Mouse (Mus musculus) heart, embryonic 11.5 days (tissue): ENCODE measurements around the gene Six5. TPM values are rescaled to one million over a fixed set of nuclear protein-coding genes. Genes with fewer than 3 reads are reported as not detected.
"Not testable (repeated sequence)": the region's sequence is repeated elsewhere in the genome, so short reads cannot be mapped to it uniquely, and the experiment has no call there.

Source experiments
- ATAC-seq: fragments of 200-750 bp; cut with Nextera tagmentation; replicated peaks from 2 replicates; pipeline ENCODE4 v1.8.0; 2017; ENCODE audit warnings: moderate library complexity; ENCODE audit not compliant: insufficient number of reproducible peaks, low FRiP score, low TSS enrichment
- H3K27ac ChIP-seq: fragments of 300-500 bp; sonication (generic); 2 replicates; pipeline ENCODE4 v1.5.1; 2014; ENCODE audit warnings: mild to moderate bottlenecking, low read depth, low read length
- H3K27me3 ChIP-seq: fragments of 300-500 bp; sonication (generic); 2 replicates; pipeline ENCODE4 v1.6.1; 2014; ENCODE audit warnings: mild to moderate bottlenecking, low read length, mixed read lengths; ENCODE audit not compliant: control insufficient read depth, insufficient read depth
- H3K36me3 ChIP-seq: fragments of 300-500 bp; sonication (generic); 2 replicates; pipeline ENCODE4 v1.6.1; 2014; ENCODE audit warnings: mild to moderate bottlenecking, low read length, moderate library complexity, mixed read lengths; ENCODE audit not compliant: control insufficient read depth, insufficient read depth
- H3K4me1 ChIP-seq: fragments of 300-500 bp; sonication (generic); 2 replicates; pipeline ENCODE4 v1.6.1; 2014; ENCODE audit warnings: low read length; ENCODE audit not compliant: control insufficient read depth, insufficient read depth
- H3K4me2 ChIP-seq: fragments of 300-500 bp; sonication (generic); 2 replicates; pipeline ENCODE4 v1.6.1; 2014; ENCODE audit warnings: mild to moderate bottlenecking, moderate library complexity
- H3K4me3 ChIP-seq: fragments of 300-500 bp; sonication (generic); 2 replicates; pipeline ENCODE4 v1.5.1; 2014; ENCODE audit warnings: low read depth, low read length
- H3K9ac ChIP-seq: fragments of 300-500 bp; sonication (generic); 2 replicates; pipeline ENCODE4 v1.6.1; 2014; ENCODE audit warnings: mild to moderate bottlenecking, low read depth, low read length, moderate library complexity
- H3K9me3 ChIP-seq: fragments of 300-500 bp; sonication (generic); replicated peaks from 2 replicates; pipeline ENCODE4 v1.6.1; 2016; ENCODE audit warnings: low read length; ENCODE audit not compliant: control insufficient read depth
- WGBS: fragments of 180-500 bp; shearing (Covaris S2); extraction: QIAGEN DNeasy Blood & Tissue Kit; methylation state at CpG from one replicate; pipeline ENCODE4 v1.1.7; 2014; ENCODE audit not compliant: insufficient replicate concordance; 5-methylcytosine and 5-hydroxymethylcytosine counted together
- polyA plus RNA-seq: library from polyadenylated mRNA; unstranded; fragments of >200 nt; fragmentation: Nextera tagmentation; extraction: Ambion mirVana; gene quantifications from 2 replicates; pipeline ENCODE4 v1.2.1, GENCODE M21; 2014

Six5 gene
- polyA plus RNA-seq, 1 experiment from 2014 or later, result 6.9 TPM

DNA sequence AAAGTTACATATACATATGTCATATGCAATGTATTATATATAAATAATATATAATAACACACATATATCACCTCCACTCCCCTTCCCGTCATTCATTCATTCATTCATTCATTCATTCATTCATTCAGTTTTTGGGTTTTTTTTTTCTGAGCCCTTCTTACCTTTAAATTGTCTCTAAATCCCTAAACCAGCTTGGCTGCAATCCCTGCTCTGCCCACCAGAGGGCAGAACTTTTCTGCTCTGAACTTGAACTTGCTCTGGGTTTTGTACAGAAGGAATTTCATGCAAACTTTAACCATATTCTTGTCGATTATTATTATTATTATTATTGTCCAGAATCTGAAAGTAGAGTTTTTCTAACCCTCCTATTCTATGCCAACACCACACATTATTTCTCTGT lies 25.7 kb upstream of the Six5 start:
- Histone ChIP-seq H3K36me3 (no peaks in the 10 kb centered on the region), H3K27ac (no peak overlapping the region), H3K9ac (no peak overlapping the region), H3K4me2 (no peak overlapping the region), H3K4me3 (no peak overlapping the region), H3K4me1 (no peaks in the 10 kb centered on the region), H3K27me3 (peaks cover 36% of the 10 kb centered on the region), H3K9me3 (peaks cover 4% of the 10 kb centered on the region; the same call in 1 of the 2 replicates)
- WGBS, result 4% methylated on average over 2 of the region's 2 CpGs
- ATAC-seq, result no peak

DNA sequence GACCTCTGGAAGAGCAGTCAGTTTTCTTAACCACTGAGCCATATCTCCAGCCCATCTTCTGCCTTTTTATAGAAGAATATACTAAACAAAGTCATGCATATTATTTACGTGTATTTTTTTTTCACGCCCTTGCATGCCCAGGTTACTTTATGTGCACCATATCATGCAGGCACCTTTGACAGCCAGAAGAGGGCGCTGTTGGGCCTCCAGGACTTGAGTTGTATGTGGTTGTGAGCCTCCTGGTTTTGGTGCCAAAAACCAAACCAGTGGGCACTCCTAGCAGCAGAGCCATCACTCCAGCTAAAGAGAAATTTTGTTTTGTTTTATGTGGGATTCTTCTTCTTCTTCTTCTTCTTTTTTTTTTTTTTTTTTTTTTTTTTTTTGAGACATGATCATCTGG lies 24.9 kb upstream of the Six5 start:
- WGBS, result 47% methylated on average over 3 of the region's 3 CpGs
- no peak for ATAC-seq
- H3K9ac ChIP-seq, result no peak overlapping the region

DNA sequence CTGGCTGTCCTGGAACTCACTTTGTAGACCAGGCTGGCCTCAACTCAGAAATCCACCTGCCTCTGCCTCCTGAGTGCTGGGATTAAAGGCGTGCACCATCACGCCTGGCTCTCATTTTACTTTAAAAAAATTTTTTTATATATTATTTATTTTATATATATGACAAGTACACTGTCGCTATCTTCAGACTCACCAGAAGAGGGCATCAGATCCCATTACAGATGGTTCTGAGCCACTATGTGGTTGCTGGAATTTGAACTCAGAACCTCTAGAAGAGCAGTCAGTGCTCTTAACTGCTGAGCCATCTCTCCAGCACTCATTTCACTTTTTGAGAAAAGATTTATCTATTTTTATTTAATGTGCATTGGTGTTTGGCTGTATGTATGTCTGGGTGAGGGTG lies 23.4 kb upstream of the Six5 start:
- H3K4me2 ChIP-seq, H3K9ac ChIP-seq, H3K9me3 ChIP-seq, H3K36me3 ChIP-seq, H3K27ac ChIP-seq, H3K4me1 ChIP-seq, ATAC-seq, H3K4me3 ChIP-seq: not testable (repeated sequence)
- WGBS, result 48% methylated on average over 3 of the region's 3 CpGs
- peaks cover 15% of the 10 kb centered on the region for H3K27me3 ChIP-seq

More for the DNA sequence above, 24.9 kb upstream of the Six5 start:
- Histone ChIP-seq H3K9me3 (peaks cover 4% of the 10 kb centered on the region; the same call in 1 of the 2 replicates), H3K4me2 (no peak overlapping the region), H3K4me3 (no peak overlapping the region), H3K4me1 (no peaks in the 10 kb centered on the region), H3K27me3 (peaks cover 30% of the 10 kb centered on the region), H3K27ac (no peak overlapping the region), H3K36me3 (no peaks in the 10 kb centered on the region)

DNA sequence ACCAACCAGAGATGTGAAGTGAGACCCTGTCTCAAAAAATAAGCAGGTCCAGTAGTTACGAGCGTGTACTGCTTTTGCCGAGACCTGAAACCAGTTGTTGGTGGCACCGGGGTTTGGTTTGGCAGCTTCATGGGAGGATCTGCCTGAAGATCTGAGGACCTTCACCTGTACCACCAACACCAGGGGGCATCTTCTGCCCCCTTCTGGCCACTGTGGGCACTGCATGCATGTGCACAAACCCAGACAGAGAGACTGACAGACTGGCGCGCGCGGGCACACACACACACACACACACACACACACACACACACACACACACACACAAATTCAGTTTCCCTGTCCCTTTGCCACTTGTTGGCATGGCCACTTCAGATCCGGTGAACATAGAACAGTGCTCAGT lies 20.9 kb upstream of the Six5 start:
- H3K4me1 ChIP-seq, result peaks cover 15% of the 10 kb centered on the region
- no peak overlapping the region for H3K4me3 ChIP-seq
- 73% methylated on average over 9 of the region's 9 CpGs for WGBS
- no peaks in the 10 kb centered on the region for H3K27me3 ChIP-seq
- H3K36me3 ChIP-seq, result peaks cover 4% of the 10 kb centered on the region; the same call in 1 of the 2 replicates
- H3K4me2 ChIP-seq, result no peak overlapping the region
- H3K27ac ChIP-seq, result no peak overlapping the region
- no peak overlapping the region for H3K9ac ChIP-seq
- ATAC-seq, result no peak
- no peaks in the 10 kb centered on the region for H3K9me3 ChIP-seq

- WGBS, result 91% methylated on average over 6 of the region's 6 CpGs
- no peak overlapping the region for H3K4me3 ChIP-seq
- ATAC-seq, result no peak
Measured at GRCm38 (mm10) chr7:19074494-19074893, 19.9 kb upstream of the Six5 start.

GRCm38 (mm10) chr7:19075231-19075630 lies 19.2 kb upstream of the Six5 start:
- WGBS, result 53% methylated on average over 5 of the region's 5 CpGs
- H3K9ac ChIP-seq, result 0 out of 2 replicates have a peak overlapping the region, but pooled peaks have one; percentile 11
- no peaks in the 10 kb centered on the region for H3K9me3 ChIP-seq
- no peak overlapping the region for H3K27ac ChIP-seq
- H3K36me3 ChIP-seq, result peaks cover 13% of the 10 kb centered on the region
- peak overlapping the region; percentile 97 for H3K4me3 ChIP-seq
- ATAC-seq, result no peak
- peaks cover 15% of the 10 kb centered on the region for H3K4me1 ChIP-seq
- peak overlapping the region; percentile 94 for H3K4me2 ChIP-seq
- no peaks in the 10 kb centered on the region for H3K27me3 ChIP-seq

More at GRCm38 (mm10) chr7:19074494-19074893, 19.9 kb upstream of the Six5 start:
- H3K4me1 ChIP-seq, result peaks cover 15% of the 10 kb centered on the region
- peaks cover 10% of the 10 kb centered on the region; the same call in 1 of the 2 replicates for H3K36me3 ChIP-seq
- H3K27me3 ChIP-seq, result no peaks in the 10 kb centered on the region
- no peak overlapping the region for H3K27ac ChIP-seq
- H3K9ac ChIP-seq, result no peak overlapping the region
- no peaks in the 10 kb centered on the region for H3K9me3 ChIP-seq
- H3K4me2 ChIP-seq, result no peak overlapping the region

DNA sequence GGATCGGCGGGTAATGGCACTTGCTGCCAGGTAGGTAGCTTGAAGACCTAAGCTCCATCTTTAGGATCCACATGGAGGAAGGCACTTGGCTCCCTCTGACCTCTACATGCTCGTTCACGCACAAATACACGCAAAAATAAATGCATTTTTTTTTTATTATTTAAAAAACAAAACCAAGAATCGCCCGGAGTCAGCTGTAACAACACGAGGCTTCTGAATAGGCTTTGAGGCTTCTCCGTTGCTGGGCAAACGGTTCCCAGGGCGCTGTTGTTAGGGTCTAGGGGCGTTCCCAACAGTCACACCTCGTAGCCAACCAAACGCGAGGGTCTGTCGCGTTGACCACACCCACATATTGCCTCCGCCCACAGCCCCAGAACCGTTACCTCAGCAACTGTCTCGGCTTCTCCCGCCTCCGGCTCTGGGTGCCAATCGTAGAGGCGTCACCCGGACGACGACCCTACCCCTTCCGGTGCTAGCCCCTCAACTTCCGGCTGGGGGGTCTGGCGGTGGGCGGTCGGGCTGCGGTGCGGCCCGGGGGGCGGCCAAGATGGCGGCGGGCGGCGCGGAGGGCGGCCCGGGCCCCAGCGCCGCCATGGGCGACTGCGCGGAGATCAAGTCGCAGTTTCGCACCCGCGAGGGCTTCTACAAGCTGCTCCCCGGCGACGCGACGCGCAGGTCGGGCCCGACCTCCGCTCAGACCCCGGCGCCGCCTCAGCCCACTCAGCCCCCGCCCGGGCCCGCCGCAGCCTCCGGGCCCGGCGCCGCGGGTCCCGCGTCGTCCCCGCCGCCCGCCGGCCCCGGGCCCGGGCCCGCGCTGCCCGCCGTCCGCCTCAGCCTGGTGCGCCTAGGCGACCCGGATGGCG lies 18.4 kb upstream of the Six5 start, which contains the start of gene Dmwd:
Gene Dmwd (plus strand): TSS at position 505 of the 863 bp plus-strand sequence.
- Histone ChIP-seq H3K4me2 (peak within 1 kb of the TSS; percentile 94), H3K27me3 (no peaks in the 10 kb centered on the region), H3K4me1 (peaks cover 15% of the 10 kb centered on the region), H3K4me3 (peak within 1 kb of the TSS; percentile 97), H3K36me3 (peaks cover 19% of the 10 kb centered on the region), H3K9ac (peak within 1 kb of the TSS; percentile 94), H3K27ac (peak within 1 kb of the TSS; percentile 81), H3K9me3 (no peaks in the 10 kb centered on the region)
- ATAC-seq, result peak; percentile 96
- WGBS, result 2% methylated on average over 56 of the region's 91 CpGs

- Histone ChIP-seq H3K36me3 (peaks cover 25% of the 10 kb centered on the region), H3K4me3 (peak overlapping the region; percentile 97), H3K4me1 (peaks cover 15% of the 10 kb centered on the region), H3K4me2 (peak overlapping the region; percentile 94), H3K9ac (peak overlapping the region; percentile 94), H3K27me3 (no peaks in the 10 kb centered on the region), H3K9me3 (no peaks in the 10 kb centered on the region), H3K27ac (peak overlapping the region; percentile 81)
- WGBS, result under 1% methylated on average over 22 of the region's 22 CpGs
- no peak for ATAC-seq
Measured at GRCm38 (mm10) chr7:19076586-19076991, 17.8 kb upstream of the Six5 start.
